ENCODE assay signal across 35 mouse cellular contexts in the genomic region with DNA sequence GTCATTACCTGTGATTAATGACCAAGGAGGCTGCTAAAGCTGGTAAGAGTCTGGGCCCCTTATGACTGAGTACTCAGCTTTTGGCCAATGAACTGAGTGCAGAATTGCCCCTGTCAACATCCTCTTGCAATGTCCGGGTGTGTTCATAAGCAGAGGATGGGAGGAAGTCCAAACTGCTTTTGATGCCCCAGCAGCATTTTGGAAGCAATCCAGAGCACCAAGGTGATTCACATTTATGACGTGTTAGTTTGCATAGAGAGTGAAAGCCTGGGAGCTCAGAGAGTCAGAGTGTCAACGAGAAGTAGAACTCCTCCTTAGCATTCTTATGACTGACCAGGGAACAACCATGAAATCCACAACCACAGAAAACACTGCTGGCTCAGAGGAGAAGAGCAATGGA.
"Had no signal": no experiment of that assay in that cellular context is flagged by ENCODE, and none has a peak within 500 bp of the region (broad histone marks: within the 10 kb centered on the region; RNA-seq: fewer than 3 reads in every experiment).

No protein-coding gene starts in this region.

- H3K27me3 ChIP-seq: heart, embryonic 12.5 days; heart, embryonic 13.5 days; heart, embryonic 15.5 days; hindbrain, embryonic 12.5 days; hindbrain, embryonic 13.5 days; hindbrain, embryonic 15.5 days; intestine, embryonic 15.5 days; kidney, embryonic 15.5 days had no signal

- H3K36me3 ChIP-seq: heart, embryonic 10.5 days; heart, embryonic 12.5 days; heart, embryonic 13.5 days; heart, embryonic 15.5 days; hindbrain, embryonic 10.5 days; hindbrain, embryonic 12.5 days; hindbrain, embryonic 13.5 days; hindbrain, embryonic 15.5 days; intestine, embryonic 15.5 days; kidney, embryonic 15.5 days had no signal

- H3K4me2 ChIP-seq: heart, embryonic 11.5 days; heart, embryonic 12.5 days; heart, embryonic 13.5 days; heart, embryonic 15.5 days; hindbrain, embryonic 12.5 days; hindbrain, embryonic 13.5 days; hindbrain, embryonic 14.5 days; hindbrain, embryonic 15.5 days; intestine, embryonic 15.5 days; kidney, embryonic 15.5 days had no signal

- H3K4me1 ChIP-seq: heart, embryonic 10.5 days; heart, embryonic 12.5 days; heart, embryonic 13.5 days; heart, embryonic 15.5 days; hindbrain, embryonic 10.5 days; hindbrain, embryonic 12.5 days; hindbrain, embryonic 13.5 days; hindbrain, embryonic 15.5 days; intestine, embryonic 15.5 days; kidney, embryonic 15.5 days had no signal

- H3K4me3 ChIP-seq: heart, embryonic 10.5 days; heart, embryonic 12.5 days; heart, embryonic 13.5 days; heart, embryonic 15.5 days; hindbrain, embryonic 10.5 days; hindbrain, embryonic 12.5 days; hindbrain, embryonic 13.5 days; hindbrain, embryonic 15.5 days; intestine, embryonic 15.5 days; kidney, embryonic 15.5 days; layer of hippocampus, adult 2 months had no signal

- H3K27ac ChIP-seq: heart, embryonic 10.5 days; heart, embryonic 13.5 days; heart, embryonic 15.5 days; hindbrain, embryonic 10.5 days; hindbrain, embryonic 12.5 days; hindbrain, embryonic 13.5 days; hindbrain, embryonic 14.5 days; hindbrain, embryonic 15.5 days; hindbrain, postnatal 0 days; intestine, embryonic 15.5 days; kidney, embryonic 15.5 days; kidney, postnatal 0 days; layer of hippocampus, adult 2 months had no signal

- H3K9me3 ChIP-seq: heart, embryonic 10.5 days; heart, embryonic 15.5 days; hindbrain, embryonic 10.5 days; hindbrain, embryonic 12.5 days; hindbrain, embryonic 13.5 days; hindbrain, embryonic 15.5 days; intestine, embryonic 15.5 days; kidney, embryonic 15.5 days had no signal

- H3K9ac ChIP-seq: heart, embryonic 12.5 days; heart, embryonic 13.5 days; heart, embryonic 15.5 days; hindbrain, embryonic 12.5 days; hindbrain, embryonic 13.5 days; hindbrain, embryonic 14.5 days; hindbrain, embryonic 15.5 days; intestine, embryonic 15.5 days; kidney, embryonic 15.5 days had no signal

- ATAC-seq: hindbrain, embryonic 16.5 days; hindbrain, postnatal 0 days; inflammation-experienced regulatory T-cells, adult 6 months; intestine, embryonic 15.5 days; intestine, embryonic 16.5 days; intestine, postnatal 0 days had no signal

- DNase-seq: heart, postnatal 10 days; heart, postnatal 14 days; heart, postnatal 36 days; heart, postnatal 4 days; kidney, adult 11 months; kidney, adult 18-20 months; kidney, adult 2 months; kidney, adult 8-10 months; kidney, adult 9 months; kidney, postnatal 10 days; kidney, postnatal 14 days; kidney, postnatal 25 days; kidney, postnatal 36 days; kidney, postnatal 4 days; layer of hippocampus, adult 9-11 months; layer of hippocampus, postnatal 36 days had no signal
